Mouse (Mus musculus) liver (tissue): ENCODE measurements around the gene St7.

ENCODE experiments used
- DNase-seq: peaks from one replicate; pipeline ENCODE4 v3.0.0-alpha.2; 2020; ENCODE audit warnings: mixed read lengths

St7 gene

DNA sequence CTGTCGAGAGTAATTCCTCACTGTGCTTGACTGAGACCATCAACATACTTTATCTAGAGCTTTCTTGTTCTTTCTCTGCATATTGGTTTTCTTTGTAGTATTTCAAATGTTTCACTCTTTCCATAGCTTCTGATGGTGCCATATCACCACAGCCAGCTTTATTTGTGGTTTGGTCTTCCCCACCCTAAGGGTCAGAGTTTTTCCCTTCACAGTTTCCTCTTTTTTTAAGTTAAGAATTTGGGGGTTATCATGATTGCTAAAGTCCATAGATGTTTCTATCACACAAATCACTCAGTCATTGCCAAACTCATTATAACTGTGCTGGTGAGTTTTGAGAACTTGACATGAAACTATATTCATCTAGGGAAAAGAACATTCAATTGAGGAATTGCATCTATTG is 277.1 kb downstream of the St7 start:
- DNase-seq: no peak

DNA sequence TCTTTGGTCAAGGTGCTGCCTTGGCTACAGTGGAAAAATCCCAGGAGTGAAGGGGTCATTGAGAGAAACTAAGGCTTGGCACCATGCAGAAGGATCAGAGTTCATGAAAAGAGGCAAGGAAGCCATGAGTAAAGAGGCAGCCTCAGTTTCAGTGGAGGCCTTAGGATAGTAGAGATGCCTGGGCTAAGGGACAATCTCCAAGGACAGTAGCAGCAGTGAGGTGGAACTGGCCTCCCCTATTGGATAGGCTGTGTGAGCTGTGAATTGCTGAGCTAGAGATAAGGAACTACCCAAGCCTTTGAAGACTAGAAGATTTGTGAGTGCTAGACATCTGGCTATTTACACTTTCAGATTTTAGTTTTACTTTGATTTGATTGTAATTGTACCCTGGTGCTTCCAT is 278.7 kb downstream of the St7 start:
- DNase-seq: no peak

DNA sequence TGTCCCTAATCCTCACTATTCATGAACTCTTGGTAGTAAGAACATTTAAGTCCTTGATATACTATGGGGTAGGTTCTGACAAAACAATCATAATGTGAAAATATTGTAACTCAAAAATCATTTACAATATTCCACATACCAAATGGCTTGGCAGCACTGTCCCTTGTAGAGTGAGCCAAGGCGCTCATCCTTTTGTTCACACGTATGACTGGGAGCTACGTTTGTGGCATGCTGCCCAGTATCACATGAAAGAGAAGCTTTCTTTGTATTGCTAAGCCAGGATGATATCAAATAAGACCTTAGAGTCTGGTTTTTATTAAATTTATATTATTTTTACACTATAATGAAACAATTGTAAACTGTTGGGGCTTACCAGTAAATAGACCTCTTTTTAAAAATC is 281.7 kb downstream of the St7 start:
- no peak for DNase-seq

DNA sequence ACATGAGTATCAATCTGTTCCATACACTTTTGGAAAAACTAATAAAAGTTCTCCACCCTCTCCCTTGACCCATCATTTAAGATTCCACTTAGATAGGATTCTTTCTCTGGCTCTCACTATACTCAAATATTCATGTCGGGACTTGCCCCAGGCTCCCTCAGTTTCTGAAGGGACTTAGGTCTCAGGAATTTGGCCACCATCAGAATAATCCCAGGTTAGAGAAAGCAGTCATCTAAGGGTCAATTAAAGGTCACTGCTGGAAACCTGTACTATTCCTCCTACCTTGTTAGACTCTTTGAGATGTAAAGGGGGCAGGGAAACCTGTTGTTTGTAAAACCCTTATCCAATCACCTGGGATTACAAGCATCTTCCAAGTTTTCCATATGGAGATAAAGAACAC is 284.4 kb downstream of the St7 start:
- no peak for DNase-seq

DNA sequence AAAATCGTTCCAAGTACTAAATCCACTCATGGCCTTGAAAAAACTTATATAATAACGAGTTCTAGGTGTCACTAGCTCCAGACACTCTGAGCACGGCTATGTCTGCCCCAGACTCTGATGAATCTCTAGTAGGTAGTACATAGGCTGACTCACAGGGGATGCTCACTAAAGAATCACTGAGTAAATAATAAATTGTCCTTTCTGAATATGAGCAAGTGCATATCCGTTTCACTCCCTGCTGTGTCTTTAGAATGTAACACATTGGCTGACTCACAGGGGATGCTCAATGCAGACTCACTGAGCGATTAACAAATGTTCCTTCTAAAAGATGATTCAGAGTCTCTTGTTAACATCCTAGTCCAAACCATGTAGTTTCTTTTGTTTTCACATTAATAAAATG is 285.6 kb downstream of the St7 start:
- DNase-seq: no peak

DNA sequence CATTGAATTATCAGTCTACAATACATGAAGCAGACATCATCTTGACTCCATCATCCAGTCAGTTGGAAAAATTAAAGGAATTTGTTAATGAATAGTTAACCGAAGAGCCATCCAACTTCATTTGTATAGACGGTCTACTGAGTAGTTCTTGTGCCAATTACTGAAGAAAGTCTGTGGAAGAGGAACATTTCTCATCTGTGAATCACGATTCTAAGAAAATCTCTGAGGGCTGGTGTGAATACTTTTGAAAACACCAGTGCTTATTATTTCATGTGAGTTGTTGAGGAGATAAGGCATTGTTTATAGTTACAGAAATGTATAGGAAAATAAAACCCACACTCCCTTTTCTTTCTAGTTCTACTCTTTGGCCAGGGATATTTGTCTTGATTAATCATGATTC is 286.1 kb downstream of the St7 start:
- DNase-seq: no peak

DNA sequence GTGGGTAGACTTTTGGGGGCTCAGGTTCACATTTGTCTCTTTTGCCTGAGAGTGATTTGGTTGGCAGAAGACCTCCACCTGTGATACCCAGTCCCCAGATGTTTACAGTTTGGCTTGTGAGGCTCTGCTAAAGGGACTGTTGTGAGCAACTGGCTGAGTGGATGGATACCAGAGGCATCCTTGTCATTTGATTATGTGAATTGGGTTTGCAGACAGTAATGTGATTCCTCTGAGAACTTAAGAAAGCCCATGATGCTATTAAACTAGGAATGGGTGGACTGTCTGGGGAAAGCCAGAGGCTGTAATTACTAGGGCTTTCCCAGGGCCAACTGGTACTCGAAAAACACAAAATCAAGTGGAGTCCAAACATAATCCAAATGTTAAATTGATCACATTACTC is 286.6 kb downstream of the St7 start:
- no peak for DNase-seq

DNA sequence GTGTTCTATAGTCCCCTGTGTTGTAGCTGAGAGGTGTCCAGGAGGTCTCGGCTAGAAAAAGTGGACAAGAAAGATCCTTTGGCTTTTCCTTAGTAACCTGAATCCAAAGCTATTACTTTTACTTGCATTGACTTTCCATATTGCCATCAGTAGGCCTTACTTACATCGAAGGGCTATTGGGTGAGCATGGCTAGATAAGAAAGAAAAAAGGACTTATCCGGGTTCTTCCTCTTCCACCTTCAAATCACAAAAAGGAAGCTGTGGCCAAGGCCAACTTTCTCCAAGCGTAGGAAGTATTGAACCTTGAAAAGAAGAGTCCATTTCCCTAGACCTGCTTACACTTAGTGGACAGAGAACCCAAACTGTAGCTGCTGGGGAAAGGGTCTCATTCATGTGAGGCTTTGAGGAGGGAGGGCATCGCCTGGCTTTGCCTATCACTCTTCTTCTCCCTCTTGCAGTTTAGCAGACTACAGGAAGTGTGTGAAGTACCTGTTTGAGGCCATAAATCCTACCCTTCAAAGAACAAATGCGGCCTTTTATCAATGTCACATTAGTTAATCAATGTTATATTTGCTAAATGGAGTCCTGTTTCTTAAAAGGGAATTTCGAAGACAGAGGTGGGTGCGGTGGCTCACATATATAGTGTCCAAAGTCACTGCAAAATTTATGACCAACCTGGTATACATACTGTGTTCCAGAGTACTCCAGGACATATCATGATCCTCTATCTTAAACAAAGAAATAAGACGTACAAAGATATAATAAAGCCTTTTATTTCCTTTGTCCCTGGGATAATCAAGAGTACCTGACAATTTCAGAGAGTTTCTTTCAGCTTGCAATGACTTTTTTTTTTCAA is 297.7 kb downstream of the St7 start:
- DNase-seq: no peak

DNA sequence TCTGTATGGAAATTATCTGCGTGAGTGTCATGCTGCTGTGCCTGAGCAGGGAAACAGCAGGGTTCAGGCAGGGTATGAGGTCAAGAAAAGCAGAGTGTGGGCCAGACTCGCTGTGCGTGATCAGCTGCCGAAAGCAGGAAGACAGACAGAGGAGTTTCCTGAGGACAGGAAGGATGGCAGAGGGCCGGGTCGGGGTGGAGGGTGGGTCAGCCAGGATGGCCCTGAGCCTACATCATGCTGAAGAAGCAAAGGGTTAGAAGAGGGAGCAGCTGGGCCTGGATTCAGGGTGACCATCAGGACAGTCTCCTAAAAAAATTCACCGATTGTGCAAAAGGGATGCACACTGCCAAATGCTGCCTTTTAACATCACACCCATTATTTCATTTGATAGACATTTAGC is 298.9 kb downstream of the St7 start:
- peak; percentile 6 for DNase-seq
